Mouse (Mus musculus) kidney, adult 2 months (tissue): ENCODE measurements around the gene Cdc42.

Source experiments
- CTCF ChIP-seq: fragments of 200-500 bp; conservative IDR thresholded peaks from 2 replicates; pipeline ENCODE4 v1.5.1; 2011; ENCODE audit warnings: low read depth, mild to moderate bottlenecking, control low read depth, low read length, moderate library complexity, mixed read lengths; ENCODE audit not compliant: insufficient read depth, insufficient read length
- POLR2A ChIP-seq: fragments of 200-500 bp; IDR thresholded peaks from one replicate; pipeline ENCODE4 v1.6.1; 2011; ENCODE audit warnings: low read depth, low read length, control low read depth

DNA sequence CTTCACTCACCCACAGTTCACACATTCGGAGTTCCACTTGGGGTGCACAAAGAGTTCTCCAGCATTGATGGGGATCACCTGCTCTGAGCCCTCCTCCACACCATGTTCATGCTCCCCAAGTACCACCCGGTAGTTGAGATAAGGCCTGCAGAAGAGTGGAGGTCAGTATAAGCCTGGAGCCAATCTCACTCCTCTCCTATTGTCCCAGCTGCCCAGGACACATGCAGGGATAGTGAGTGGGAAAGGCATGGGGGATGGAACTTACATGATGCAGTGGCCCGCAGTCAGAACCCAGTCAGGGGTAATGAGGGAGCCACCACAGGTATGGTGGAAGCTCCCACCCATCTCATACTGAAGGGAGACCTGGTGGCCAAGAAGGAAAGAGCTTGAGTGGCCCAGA lies 48.1 kb upstream of the Cdc42 start:
- TF ChIP-seq POLR2A (no peak), CTCF (no peak)
